Mouse (Mus musculus) CH12.LX (cell line): ENCODE data around the gene Popdc3.

Experiments used
- BHLHE40 ChIP-seq: IDR thresholded peaks from 2 replicates; pipeline ENCODE4 v1.6.1; 2011; ENCODE audit warnings: mild to moderate bottlenecking, low read depth, low read length, improper control_type of control experiment
- CTCF ChIP-seq, 2 experiments: IDR thresholded peaks in 1 of 2; conservative IDR thresholded peaks in 1 of 2; 2 replicates each; pipeline ENCODE4 v1.5.1; 2011 to 2012; ENCODE audit warnings: low read depth in 2 of 2, low read length in 2 of 2, improper control_type of control experiment in 1 of 2, inconsistent platforms in 1 of 2, mild to moderate bottlenecking in 1 of 2, moderate library complexity in 1 of 2
- MEF2A ChIP-seq: IDR thresholded peaks from 2 replicates; pipeline ENCODE4 v1.6.1; 2014; ENCODE audit warnings: low read depth, mild to moderate bottlenecking, inconsistent platforms, low read length, improper control_type of control experiment, borderline replicate concordance
- MXI1 ChIP-seq: IDR thresholded peaks from 2 replicates; pipeline ENCODE4 v1.6.1; 2011; ENCODE audit warnings: mild to moderate bottlenecking, low read depth, low read length, improper control_type of control experiment
- POLR2A ChIP-seq: IDR thresholded peaks from 2 replicates; pipeline ENCODE4 v1.6.1; 2011; ENCODE audit warnings: low read depth, mild to moderate bottlenecking, improper control_type of control experiment, low read length
- TCF12 ChIP-seq: IDR thresholded peaks from 2 replicates; pipeline ENCODE4 v1.6.1; 2014; ENCODE audit warnings: low read depth, mild to moderate bottlenecking, inconsistent platforms, low read length, improper control_type of control experiment

DNA sequence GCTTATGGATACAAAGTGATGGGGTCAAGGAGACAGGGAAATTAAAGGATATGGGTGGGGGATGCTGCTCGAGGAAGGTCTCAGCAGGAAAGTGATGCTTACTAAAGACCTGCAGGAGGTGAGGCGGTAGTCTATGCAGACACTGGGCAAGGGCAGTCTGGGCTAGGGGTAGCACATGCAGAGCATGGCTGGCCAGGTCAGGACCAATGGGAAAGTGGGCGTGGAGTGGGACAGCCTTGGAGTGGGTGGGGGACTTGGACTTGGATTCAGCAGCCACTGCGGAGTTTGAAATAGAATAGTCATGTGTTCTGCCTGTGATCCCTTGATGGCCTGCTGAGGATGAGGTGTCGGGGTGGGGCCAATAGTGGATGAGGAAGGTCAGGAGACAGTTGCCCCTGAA is 141.0 kb downstream of the Popdc3 start:
- TF ChIP-seq TCF12 (no peak), CTCF (conservative IDR thresholded peaks at IDR 0.05 in 1 of 2, IDR thresholded peaks at IDR 0.05 in 1 of 2; ENCODE audit: low read depth in 2 of 2, low read length in 2 of 2) (no peak), BHLHE40 (no peak), MEF2A (no peak), POLR2A (no peak), MXI1 (no peak)
